Mouse (Mus musculus) midbrain, embryonic 13.5 days (tissue): ENCODE measurements at regions not wholly inside any gene's neighbourhood (a gene's known extent, or its start where the extent isn't known, plus 50 kb on each side); places are given as distances from the start of the nearest gene placed in this dataset.

Source experiments
- ATAC-seq: fragments of 200-750 bp; cut with Nextera tagmentation; 2 replicates; pipeline ENCODE4 v1.8.0; 2017; ENCODE audit warnings: mild to moderate bottlenecking, moderate TSS enrichment, moderate library complexity
- H3K27ac ChIP-seq: fragments of 300-500 bp; sonication (generic); 2 replicates; pipeline ENCODE4 v1.5.1; 2015; ENCODE audit warnings: inconsistent platforms, mild to moderate bottlenecking, moderate library complexity
- H3K27me3 ChIP-seq: fragments of 300-500 bp; sonication (generic); 2 replicates; pipeline ENCODE4 v1.6.1; 2015; ENCODE audit warnings: mild to moderate bottlenecking, inconsistent platforms
- H3K36me3 ChIP-seq: fragments of 300-500 bp; sonication (generic); 2 replicates; pipeline ENCODE4 v1.6.1; 2015; ENCODE audit warnings: mild to moderate bottlenecking, inconsistent platforms
- H3K4me1 ChIP-seq: fragments of 300-500 bp; sonication (generic); replicated peaks from 2 replicates; pipeline ENCODE4 v1.6.1; 2015; ENCODE audit warnings: inconsistent platforms
- H3K4me2 ChIP-seq: fragments of 300-500 bp; sonication (generic); replicated peaks from 2 replicates; pipeline ENCODE4 v1.6.1; 2015; ENCODE audit warnings: moderate library complexity, mild to moderate bottlenecking, inconsistent platforms
- H3K4me3 ChIP-seq: fragments of 300-500 bp; sonication (generic); replicated peaks from 2 replicates; pipeline ENCODE4 v1.5.1; 2015; ENCODE audit warnings: mild to moderate bottlenecking, inconsistent platforms
- H3K9ac ChIP-seq: fragments of 300-500 bp; sonication (generic); replicated peaks from 2 replicates; pipeline ENCODE4 v1.6.1; 2015; ENCODE audit warnings: mild to moderate bottlenecking, inconsistent platforms
- H3K9me3 ChIP-seq: fragments of 300-500 bp; sonication (generic); 2 replicates; pipeline ENCODE4 v1.6.1; 2016; ENCODE audit warnings: mild to moderate bottlenecking, inconsistent platforms
- WGBS: fragments of 180-500 bp; shearing (Covaris S2); methylation state at CpG from one replicate; pipeline ENCODE4 v1.1.7; 2015; 5-methylcytosine and 5-hydroxymethylcytosine counted together

DNA sequence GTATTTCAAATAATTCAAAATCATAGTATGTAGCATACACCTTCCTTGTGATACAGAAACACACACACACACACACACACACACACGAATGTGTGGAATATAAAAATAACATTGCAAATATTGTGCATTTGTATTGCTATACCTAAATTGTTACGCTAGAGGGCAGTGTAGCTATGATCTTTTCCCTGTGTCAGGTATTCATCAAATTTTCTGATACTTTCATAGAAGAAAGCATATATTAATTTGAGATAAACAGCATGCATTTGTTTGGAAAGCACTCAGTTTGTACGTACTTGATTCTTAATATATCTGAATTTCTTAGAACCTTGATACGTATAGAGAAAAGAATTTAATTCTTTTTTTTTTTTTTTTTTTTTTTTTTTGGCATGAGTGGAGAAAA lies 1700.9 kb upstream of the Sel1l start:
- H3K4me1 ChIP-seq = no peaks in the 10 kb centered on the region

DNA sequence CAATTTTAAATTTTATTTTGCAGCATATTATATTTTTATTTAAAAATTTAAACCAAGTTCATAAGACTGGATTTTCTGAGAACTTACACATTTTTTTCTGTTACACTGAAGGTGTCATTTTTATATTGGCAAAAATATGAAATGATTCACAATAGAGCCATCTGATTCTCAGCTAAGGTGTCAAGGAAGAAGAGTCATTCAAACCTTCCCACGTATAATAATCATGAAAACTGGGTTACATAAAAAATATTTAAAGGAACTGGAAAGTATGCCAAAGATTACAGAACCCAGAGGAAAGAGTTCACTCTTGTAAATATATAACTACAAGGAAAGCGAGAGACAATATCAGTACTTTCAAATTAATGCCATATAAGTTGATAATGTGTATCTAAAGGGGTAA lies 1674.5 kb upstream of the Sel1l start:
- Histone ChIP-seq H3K9ac (no peak overlapping the region), H3K4me2 (no peak overlapping the region), H3K27me3 (no peaks in the 10 kb centered on the region), H3K27ac (no peak overlapping the region), H3K4me3 (no peak overlapping the region), H3K36me3 (no peaks in the 10 kb centered on the region), H3K4me1 (no peaks in the 10 kb centered on the region), H3K9me3 (no peaks in the 10 kb centered on the region)
- ATAC-seq = no peak
- 87% methylated on average over 2 of the region's 2 CpGs for WGBS

More for the DNA sequence above, 1700.9 kb upstream of the Sel1l start:
- H3K4me2 ChIP-seq = no peak overlapping the region
- no peak for ATAC-seq
- H3K9me3 ChIP-seq = no peaks in the 10 kb centered on the region
- WGBS = 36% methylated on average over 4 of the region's 4 CpGs
- no peak overlapping the region for H3K9ac ChIP-seq
- no peaks in the 10 kb centered on the region for H3K36me3 ChIP-seq
- no peak overlapping the region for H3K4me3 ChIP-seq
- H3K27me3 ChIP-seq = no peaks in the 10 kb centered on the region
- no peak overlapping the region for H3K27ac ChIP-seq

GRCm38 (mm10) chr12:93486381-93486780 lies 1637.4 kb upstream of the Sel1l start:
- Histone ChIP-seq H3K4me2 (no peak overlapping the region), H3K27me3 (no peaks in the 10 kb centered on the region), H3K9ac (no peak overlapping the region), H3K27ac (no peak overlapping the region), H3K36me3 (no peaks in the 10 kb centered on the region), H3K4me3 (no peak overlapping the region), H3K9me3 (no peaks in the 10 kb centered on the region), H3K4me1 (no peaks in the 10 kb centered on the region)
- no peak for ATAC-seq
- WGBS = 85% methylated on average over 1 of the region's 1 CpGs

GRCm38 (mm10) chr12:93462106-93462505 lies 1613.1 kb upstream of the Sel1l start:
- Histone ChIP-seq H3K4me3 (no peak overlapping the region), H3K9ac (no peak overlapping the region), H3K36me3 (no peaks in the 10 kb centered on the region), H3K4me1 (no peaks in the 10 kb centered on the region), H3K27ac (no peak overlapping the region), H3K9me3 (no peaks in the 10 kb centered on the region), H3K27me3 (no peaks in the 10 kb centered on the region), H3K4me2 (no peak overlapping the region)
- ATAC-seq = no peak

DNA sequence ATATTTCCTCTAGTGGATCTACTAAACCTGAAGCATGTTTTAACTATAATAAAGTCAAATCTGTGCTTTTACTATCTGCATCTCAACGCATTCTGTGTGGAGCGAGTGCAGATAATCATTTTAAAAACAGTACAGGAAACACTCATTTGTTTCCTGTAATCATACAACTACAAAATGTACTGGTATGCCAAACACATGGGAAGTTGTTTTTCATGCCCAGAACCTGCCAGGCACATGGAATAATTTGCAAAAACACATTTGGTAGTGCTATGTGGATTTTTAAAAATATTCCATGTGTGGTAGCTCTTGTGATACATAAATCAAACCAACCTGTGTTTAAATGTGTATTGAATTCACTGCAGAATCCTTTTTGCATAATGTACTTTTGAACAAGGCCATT lies 1600.5 kb upstream of the Sel1l start:
- Histone ChIP-seq H3K36me3 (no peaks in the 10 kb centered on the region), H3K4me3 (no peak overlapping the region), H3K4me1 (no peaks in the 10 kb centered on the region), H3K27ac (no peak overlapping the region), H3K9me3 (no peaks in the 10 kb centered on the region), H3K27me3 (no peaks in the 10 kb centered on the region), H3K9ac (no peak overlapping the region), H3K4me2 (no peak overlapping the region)
- ATAC-seq = no peak
- 92% methylated on average over 2 of the region's 2 CpGs for WGBS

DNA sequence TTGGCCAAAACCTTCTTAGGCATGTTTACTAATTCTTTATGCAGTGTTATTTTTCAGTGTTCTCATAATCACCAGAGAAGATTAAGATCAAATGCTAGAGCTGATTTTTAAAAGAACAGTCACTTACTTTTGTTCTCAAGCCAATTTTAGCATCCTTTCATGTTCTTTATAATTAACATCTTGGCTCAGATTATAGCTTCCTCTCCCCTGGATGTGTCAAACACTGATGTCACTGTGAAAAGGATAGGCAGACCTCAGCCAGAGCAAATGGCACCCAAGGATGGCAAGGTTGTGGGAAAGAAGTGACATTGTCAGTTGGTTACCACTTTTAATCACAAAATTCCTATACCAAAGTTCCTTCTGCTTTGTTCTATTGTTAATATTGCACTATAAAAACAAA lies 1580.3 kb upstream of the Sel1l start:
- H3K4me1 ChIP-seq = no peaks in the 10 kb centered on the region
- no peaks in the 10 kb centered on the region for H3K9me3 ChIP-seq
- no peaks in the 10 kb centered on the region for H3K27me3 ChIP-seq
- H3K4me3 ChIP-seq = no peak overlapping the region
- no peak overlapping the region for H3K27ac ChIP-seq
- H3K36me3 ChIP-seq = no peaks in the 10 kb centered on the region
- no peak overlapping the region for H3K9ac ChIP-seq
- ATAC-seq = no peak
- no peak overlapping the region for H3K4me2 ChIP-seq

DNA sequence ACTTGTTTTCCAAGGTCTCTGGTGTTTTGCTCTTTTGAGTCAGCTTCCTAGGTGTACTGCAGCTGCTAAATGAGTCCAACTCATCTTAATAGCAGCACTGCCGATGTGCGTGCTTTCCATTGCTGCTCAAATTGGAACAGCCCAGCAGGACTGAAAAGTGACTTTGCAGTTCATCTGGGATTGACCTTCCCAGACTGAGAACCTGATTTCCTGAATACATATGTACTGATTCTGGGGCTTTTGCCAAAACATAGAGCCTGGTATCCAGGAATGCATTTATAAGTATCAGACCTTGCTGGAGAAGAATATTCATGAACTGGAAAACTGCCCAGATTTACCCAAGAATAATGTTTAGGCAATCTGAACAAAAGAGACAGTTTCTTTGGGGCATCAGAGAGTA lies 1579.0 kb upstream of the Sel1l start:
- Histone ChIP-seq H3K36me3 (no peaks in the 10 kb centered on the region), H3K4me1 (no peaks in the 10 kb centered on the region), H3K9me3 (no peaks in the 10 kb centered on the region), H3K4me2 (no peak overlapping the region), H3K4me3 (no peak overlapping the region), H3K27ac (no peak overlapping the region), H3K27me3 (no peaks in the 10 kb centered on the region), H3K9ac (no peak overlapping the region)
- 79% methylated on average over 2 of the region's 2 CpGs for WGBS
- no peak for ATAC-seq

DNA sequence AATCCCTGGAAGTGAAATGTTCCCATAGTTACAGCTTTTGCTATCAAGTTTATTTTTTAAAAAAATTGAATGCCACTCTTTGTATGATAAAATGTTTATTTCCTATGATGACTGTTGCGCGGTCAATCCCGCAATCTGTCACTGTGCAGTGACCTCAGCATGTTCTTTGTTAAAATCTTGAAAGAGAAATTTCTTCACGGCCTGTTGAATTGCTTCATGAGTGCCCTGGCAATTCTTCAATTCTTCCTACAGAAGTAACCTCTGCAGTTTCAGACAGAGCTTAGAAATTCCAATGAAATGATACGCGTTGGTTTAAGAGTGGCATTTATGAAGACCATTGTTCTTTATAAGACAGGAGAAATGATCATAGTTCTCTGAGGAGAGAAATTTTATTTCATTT lies 1567.4 kb upstream of the Sel1l start:
- no peak overlapping the region for H3K4me2 ChIP-seq
- ATAC-seq = no peak
- 0 out of 2 replicates have a peak, but pooled peaks cover 2% of the 10 kb centered on the region for H3K4me1 ChIP-seq
- H3K27me3 ChIP-seq = no peaks in the 10 kb centered on the region
- no peak overlapping the region for H3K4me3 ChIP-seq
- H3K27ac ChIP-seq = no peak overlapping the region
- 59% methylated on average over 6 of the region's 6 CpGs for WGBS
- H3K36me3 ChIP-seq = no peaks in the 10 kb centered on the region
- H3K9me3 ChIP-seq = no peaks in the 10 kb centered on the region
- no peak overlapping the region for H3K9ac ChIP-seq

DNA sequence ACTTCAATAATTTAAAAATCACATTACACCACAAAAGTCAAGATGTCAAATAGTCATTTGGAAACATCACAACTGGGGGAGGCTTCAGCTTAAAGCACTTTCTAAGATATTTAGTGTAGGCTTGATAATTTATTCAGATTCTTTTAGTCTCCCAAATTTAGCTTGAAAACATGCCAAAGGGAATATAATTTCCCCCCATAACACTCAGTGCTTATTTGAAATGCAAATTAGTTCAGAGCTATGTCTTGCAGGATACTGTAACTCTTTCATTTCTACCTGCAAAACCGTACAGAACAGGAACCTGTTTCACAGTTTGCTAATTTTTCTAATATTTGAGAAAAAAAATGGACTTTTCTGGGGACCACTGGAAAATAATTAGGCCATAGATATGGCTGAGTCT lies 1566.8 kb upstream of the Sel1l start:
- H3K27ac ChIP-seq = no peak overlapping the region
- no peaks in the 10 kb centered on the region for H3K9me3 ChIP-seq
- H3K4me1 ChIP-seq = 0 out of 2 replicates have a peak, but pooled peaks cover 2% of the 10 kb centered on the region
- H3K27me3 ChIP-seq = no peaks in the 10 kb centered on the region
- H3K36me3 ChIP-seq = no peaks in the 10 kb centered on the region
- H3K9ac ChIP-seq = no peak overlapping the region
- WGBS = 64% methylated on average over 1 of the region's 1 CpGs
- no peak for ATAC-seq
- no peak overlapping the region for H3K4me3 ChIP-seq
- no peak overlapping the region for H3K4me2 ChIP-seq

DNA sequence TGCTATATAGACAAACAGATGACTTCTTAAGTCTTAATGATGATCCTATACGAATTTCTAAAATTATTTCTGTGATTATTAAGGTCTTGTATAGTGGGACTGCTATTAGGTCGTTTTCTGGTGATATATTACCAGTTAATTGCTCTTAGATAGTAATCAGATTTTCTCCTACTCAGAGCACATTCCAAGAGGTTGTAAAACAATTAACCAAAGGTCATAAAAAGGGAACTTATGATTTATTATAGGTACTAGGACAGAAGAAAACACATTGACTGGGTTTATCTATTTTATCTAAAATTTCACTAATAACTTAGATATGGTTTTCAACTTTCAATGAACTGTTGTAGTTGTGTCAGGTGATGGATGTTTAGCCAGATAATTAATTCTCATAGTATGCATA lies 1536.6 kb upstream of the Sel1l start:
- H3K4me1 ChIP-seq = no peaks in the 10 kb centered on the region
- no peaks in the 10 kb centered on the region for H3K36me3 ChIP-seq
- 49% methylated on average over 2 of the region's 2 CpGs for WGBS
- no peaks in the 10 kb centered on the region for H3K9me3 ChIP-seq
- ATAC-seq = no peak
- H3K4me3 ChIP-seq = no peak overlapping the region
- no peak overlapping the region for H3K9ac ChIP-seq
- H3K27ac ChIP-seq = no peak overlapping the region
- no peak overlapping the region for H3K4me2 ChIP-seq
- H3K27me3 ChIP-seq = no peaks in the 10 kb centered on the region

GRCm38 (mm10) chr12:93342933-93343332 lies 1494.0 kb upstream of the Sel1l start:
- Histone ChIP-seq H3K27me3 (no peaks in the 10 kb centered on the region), H3K9me3 (no peaks in the 10 kb centered on the region), H3K36me3 (no peaks in the 10 kb centered on the region), H3K4me2 (no peak overlapping the region), H3K4me3 (no peak overlapping the region), H3K9ac (no peak overlapping the region), H3K27ac (no peak overlapping the region), H3K4me1 (no peaks in the 10 kb centered on the region)
- ATAC-seq = no peak
- 83% methylated on average over 4 of the region's 4 CpGs for WGBS

DNA sequence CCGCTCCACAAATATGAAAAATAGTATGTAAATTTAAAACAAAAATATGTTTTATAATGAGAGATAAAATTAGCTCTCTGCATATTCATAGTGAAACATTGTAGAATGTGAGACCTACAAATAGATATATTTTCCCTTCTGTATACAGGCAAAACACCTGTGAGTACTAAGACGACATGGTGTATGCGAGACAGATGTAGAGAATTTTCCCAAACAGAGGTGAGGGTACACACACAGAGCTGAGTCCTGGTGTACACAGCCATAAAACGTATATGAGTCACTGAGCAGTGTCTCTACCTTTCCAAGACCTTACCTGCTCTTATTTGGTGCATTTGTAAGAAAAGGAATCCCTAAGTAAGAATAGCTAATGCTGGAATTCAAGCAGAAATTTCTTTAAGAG lies 1493.6 kb upstream of the Sel1l start:
- no peak overlapping the region for H3K27ac ChIP-seq
- H3K4me2 ChIP-seq = no peak overlapping the region
- no peak for ATAC-seq
- H3K4me3 ChIP-seq = no peak overlapping the region
- no peaks in the 10 kb centered on the region for H3K4me1 ChIP-seq
- H3K27me3 ChIP-seq = no peaks in the 10 kb centered on the region
- 86% methylated on average over 4 of the region's 4 CpGs for WGBS
- H3K36me3 ChIP-seq = no peaks in the 10 kb centered on the region
- no peak overlapping the region for H3K9ac ChIP-seq
- no peaks in the 10 kb centered on the region for H3K9me3 ChIP-seq

- no peaks in the 10 kb centered on the region for H3K4me1 ChIP-seq
Measured at GRCm38 (mm10) chr12:93335520-93335919, 1486.6 kb upstream of the Sel1l start.

More at GRCm38 (mm10) chr12:93335520-93335919, 1486.6 kb upstream of the Sel1l start:
- no peak overlapping the region for H3K27ac ChIP-seq
- WGBS = 97% methylated on average over 1 of the region's 1 CpGs
- ATAC-seq = no peak
- H3K4me3 ChIP-seq = no peak overlapping the region
- H3K9me3 ChIP-seq = no peaks in the 10 kb centered on the region
- no peaks in the 10 kb centered on the region for H3K27me3 ChIP-seq
- no peaks in the 10 kb centered on the region for H3K36me3 ChIP-seq
- H3K4me2 ChIP-seq = no peak overlapping the region
- no peak overlapping the region for H3K9ac ChIP-seq
